Mouse (Mus musculus) retina, postnatal 7 days (tissue): Measurements from ENCODE around the gene Psmb6.

Experiments used
- DNase-seq: peaks from one replicate; pipeline ENCODE4 v3.0.0-alpha.2; 2012; ENCODE audit warnings: low read depth, low spot score

The Psmb6 gene

GRCm38 (mm10) chr11:70525184-70525678 is at the start of gene Psmb6:
Psmb6 (plus strand) TSS chr11:70525367.
- DNase-seq = peak; percentile 93

- no peak for DNase-seq
Measured at GRCm38 (mm10) chr11:70485498-70485897, 39.7 kb upstream of the Psmb6 start.

- no peak for DNase-seq
Measured at GRCm38 (mm10) chr11:70487816-70488215, 37.4 kb upstream of the Psmb6 start.

GRCm38 (mm10) chr11:70489138-70489537 is 36.0 kb upstream of the Psmb6 start:
- no peak for DNase-seq

GRCm38 (mm10) chr11:70489684-70490083 is 35.5 kb upstream of the Psmb6 start:
- no peak for DNase-seq

GRCm38 (mm10) chr11:70499566-70500475 is 25.3 kb upstream of the Psmb6 start:
- DNase-seq = no peak

GRCm38 (mm10) chr11:70500476-70500812 is 24.7 kb upstream of the Psmb6 start:
- DNase-seq = no peak

GRCm38 (mm10) chr11:70502018-70502417 is 23.1 kb upstream of the Psmb6 start:
- DNase-seq = no peak

- DNase-seq = no peak
Measured at GRCm38 (mm10) chr11:70504970-70505369, 20.2 kb upstream of the Psmb6 start, which contains the start of gene Tm4sf5. Tm4sf5 (plus strand) TSS chr11:70505244.

- peak; percentile 54 for DNase-seq
Measured at GRCm38 (mm10) chr11:70506385-70506784, 18.8 kb upstream of the Psmb6 start.

GRCm38 (mm10) chr11:70506962-70507515 is 18.1 kb upstream of the Psmb6 start:
- no peak for DNase-seq

- DNase-seq = no peak
Measured at GRCm38 (mm10) chr11:70509753-70510564, 15.2 kb upstream of the Psmb6 start.

GRCm38 (mm10) chr11:70511242-70511641 is 13.9 kb upstream of the Psmb6 start:
- no peak for DNase-seq

- no peak for DNase-seq
Measured at GRCm38 (mm10) chr11:70511825-70512224, 13.3 kb upstream of the Psmb6 start.

- no peak for DNase-seq
Measured at GRCm38 (mm10) chr11:70512709-70513342, 12.3 kb upstream of the Psmb6 start.

- no peak for DNase-seq
Measured at GRCm38 (mm10) chr11:70513520-70513919, 11.6 kb upstream of the Psmb6 start.

GRCm38 (mm10) chr11:70514288-70514687 is 10.9 kb upstream of the Psmb6 start, which contains the start of gene Vmo1:
Vmo1 (minus strand) TSS chr11:70514616.
- no peak for DNase-seq

GRCm38 (mm10) chr11:70516352-70516751 is 8.8 kb upstream of the Psmb6 start:
- DNase-seq = peak; percentile 57

- no peak for DNase-seq
Measured at GRCm38 (mm10) chr11:70518436-70518835, 6.7 kb upstream of the Psmb6 start.

GRCm38 (mm10) chr11:70518923-70519322 is 6.2 kb upstream of the Psmb6 start, which contains the start of gene Gltpd2:
Gltpd2 (plus strand) TSS chr11:70519196.
- no peak for DNase-seq

- DNase-seq = no peak
Measured at GRCm38 (mm10) chr11:70520178-70520769, 4.9 kb upstream of the Psmb6 start.
